Mouse (Mus musculus) embryo, embryonic 9.5 days (tissue): ENCODE data around the gene Bckdhb.
"Not testable (repeated sequence)": the region's sequence is repeated elsewhere in the genome, so short reads cannot be mapped to it uniquely, and the experiment has no call there.

ENCODE experiments used
- DNase-seq: peaks from one replicate; pipeline ENCODE4 v3.0.0-alpha.2; 2017; ENCODE audit errors: extremely low spot score

The Bckdhb gene

DNA sequence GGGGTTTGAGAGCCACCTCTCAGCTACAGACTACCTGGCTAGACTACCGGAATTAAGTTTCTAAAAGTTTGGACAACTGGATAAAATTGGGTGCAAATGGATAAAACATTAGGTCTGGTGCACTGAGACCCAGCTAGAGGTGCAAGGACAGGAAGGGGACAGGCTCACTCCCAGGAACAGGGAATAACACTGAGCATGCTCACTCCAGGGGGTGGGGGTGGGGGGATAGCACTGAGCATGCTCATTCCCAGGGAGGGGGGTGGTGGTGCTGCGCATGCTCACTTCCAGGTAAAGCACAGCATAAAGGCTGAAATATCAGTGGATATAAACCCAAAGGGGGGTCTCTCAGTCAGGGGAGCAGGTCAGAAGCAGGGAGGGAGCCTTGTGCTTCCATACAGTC is 120.7 kb downstream of the Bckdhb start:
- no peak for DNase-seq

GRCm38 (mm10) chr9:84046334-84046733 is 121.4 kb downstream of the Bckdhb start:
- no peak for DNase-seq

DNA sequence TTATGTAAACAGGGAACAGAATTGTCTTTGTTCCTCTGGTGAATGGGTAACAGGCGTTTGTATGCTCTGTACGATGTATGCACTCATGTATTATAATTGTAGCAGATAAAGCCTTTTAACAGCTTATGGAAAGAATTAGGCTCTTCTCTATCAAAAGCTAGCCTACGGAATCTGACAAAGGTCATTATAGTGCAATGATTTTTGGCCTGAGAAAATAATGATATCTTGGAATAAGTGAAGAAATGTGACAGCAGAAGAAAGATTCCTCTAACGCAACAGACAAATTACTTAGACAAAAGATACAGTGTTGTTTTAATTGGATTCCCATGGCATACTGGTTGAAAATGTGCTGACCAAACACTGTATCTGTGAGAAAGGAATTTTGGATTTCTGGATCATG is 122.0 kb downstream of the Bckdhb start:
- DNase-seq, result no peak

- DNase-seq, result no peak
Observed at GRCm38 (mm10) chr9:84047436-84047835, 122.5 kb downstream of the Bckdhb start.

DNA sequence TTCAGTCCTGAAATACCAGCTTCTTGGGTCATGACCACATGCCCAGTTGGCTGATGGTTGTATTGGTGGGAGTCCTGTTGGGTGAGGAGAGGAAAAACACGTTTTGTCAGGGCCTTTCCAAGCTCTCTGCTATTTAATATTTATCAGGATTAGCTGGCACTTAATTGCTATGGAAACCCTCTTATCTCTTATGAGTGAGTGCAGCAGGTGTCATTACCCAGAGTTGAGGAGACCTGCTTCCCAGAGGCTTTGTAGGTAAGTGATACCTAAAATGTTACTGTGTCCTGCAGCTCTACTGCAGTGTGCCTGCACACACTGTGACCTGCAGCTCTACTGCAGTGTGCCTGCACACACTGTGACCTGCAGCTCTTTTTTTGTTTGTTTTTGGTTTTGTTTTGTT is 124.2 kb downstream of the Bckdhb start:
- DNase-seq, result no peak

GRCm38 (mm10) chr9:84050867-84051635 is 126.1 kb downstream of the Bckdhb start:
- no peak for DNase-seq

GRCm38 (mm10) chr9:84055125-84055807 is 130.3 kb downstream of the Bckdhb start:
- DNase-seq, result no peak

- DNase-seq, result not testable (repeated sequence)
Observed at GRCm38 (mm10) chr9:84060781-84061180, 135.8 kb downstream of the Bckdhb start.

DNA sequence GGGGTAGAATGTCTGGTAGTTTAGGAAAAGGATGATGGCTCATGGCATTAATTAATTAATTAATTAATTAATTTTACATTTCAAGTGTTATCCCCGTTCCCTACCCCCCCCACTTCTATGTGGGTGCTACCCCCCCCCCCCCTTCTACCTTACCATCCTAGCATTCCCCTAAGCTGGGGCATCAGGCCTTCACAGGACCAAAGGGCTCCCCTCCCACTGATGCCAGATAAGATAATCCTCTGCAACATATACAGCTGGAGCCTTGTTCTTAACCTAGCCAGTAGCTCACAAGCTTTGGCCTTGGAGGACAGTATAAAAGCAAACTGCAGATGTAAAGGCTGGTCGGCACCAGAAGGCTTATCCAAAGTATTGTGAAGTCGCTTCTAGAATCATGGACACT is 138.7 kb downstream of the Bckdhb start:
- no peak for DNase-seq

DNA sequence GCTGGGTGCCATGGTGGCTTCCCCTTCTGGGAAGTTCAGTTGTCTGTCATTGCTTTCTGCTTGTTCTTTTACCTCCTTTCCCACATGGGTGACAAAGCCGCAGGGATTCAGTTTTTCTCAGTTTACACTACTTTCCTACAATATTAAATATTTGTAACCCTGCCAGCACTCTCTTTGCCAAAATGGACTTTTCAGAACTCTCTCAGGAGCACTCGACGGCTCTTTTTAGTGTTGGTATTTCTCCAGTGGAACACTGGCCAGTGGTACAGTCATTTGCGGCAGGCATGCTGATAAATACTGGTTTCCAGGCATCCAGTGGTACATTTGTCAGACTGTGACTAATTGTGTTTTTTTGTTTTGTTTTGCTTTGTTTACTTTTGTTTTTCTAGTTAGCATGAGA is 139.2 kb downstream of the Bckdhb start:
- no peak for DNase-seq

GRCm38 (mm10) chr9:84070247-84070646 is 145.3 kb downstream of the Bckdhb start:
- no peak for DNase-seq

- no peak for DNase-seq
Observed at GRCm38 (mm10) chr9:84070740-84071139, 145.8 kb downstream of the Bckdhb start.

- DNase-seq, result no peak
Observed at GRCm38 (mm10) chr9:84072534-84072933, 147.6 kb downstream of the Bckdhb start.

- no peak for DNase-seq
Observed at GRCm38 (mm10) chr9:84073237-84073636, 148.3 kb downstream of the Bckdhb start.

GRCm38 (mm10) chr9:84083551-84083950 is 158.6 kb downstream of the Bckdhb start:
- no peak for DNase-seq

DNA sequence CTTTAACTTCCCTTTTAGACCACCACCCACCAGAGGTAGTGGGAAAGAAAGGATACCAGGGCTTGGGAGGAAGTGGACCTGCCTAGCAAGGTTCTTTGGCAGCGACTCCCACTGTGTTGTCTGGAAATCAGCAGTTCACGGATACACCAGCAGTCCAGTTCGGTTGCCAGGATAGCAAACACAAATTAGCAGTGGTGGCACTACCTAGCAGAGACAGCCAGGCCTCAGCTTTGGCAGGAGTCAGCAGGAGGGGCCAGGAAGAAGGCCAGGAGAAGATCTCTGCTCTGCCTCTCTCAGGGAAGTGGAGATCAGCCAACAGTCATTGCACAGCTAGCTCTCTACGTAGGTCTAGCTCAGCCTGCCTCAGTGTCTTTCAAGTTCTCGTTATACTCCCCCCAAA is 159.7 kb downstream of the Bckdhb start:
- DNase-seq, result no peak

DNA sequence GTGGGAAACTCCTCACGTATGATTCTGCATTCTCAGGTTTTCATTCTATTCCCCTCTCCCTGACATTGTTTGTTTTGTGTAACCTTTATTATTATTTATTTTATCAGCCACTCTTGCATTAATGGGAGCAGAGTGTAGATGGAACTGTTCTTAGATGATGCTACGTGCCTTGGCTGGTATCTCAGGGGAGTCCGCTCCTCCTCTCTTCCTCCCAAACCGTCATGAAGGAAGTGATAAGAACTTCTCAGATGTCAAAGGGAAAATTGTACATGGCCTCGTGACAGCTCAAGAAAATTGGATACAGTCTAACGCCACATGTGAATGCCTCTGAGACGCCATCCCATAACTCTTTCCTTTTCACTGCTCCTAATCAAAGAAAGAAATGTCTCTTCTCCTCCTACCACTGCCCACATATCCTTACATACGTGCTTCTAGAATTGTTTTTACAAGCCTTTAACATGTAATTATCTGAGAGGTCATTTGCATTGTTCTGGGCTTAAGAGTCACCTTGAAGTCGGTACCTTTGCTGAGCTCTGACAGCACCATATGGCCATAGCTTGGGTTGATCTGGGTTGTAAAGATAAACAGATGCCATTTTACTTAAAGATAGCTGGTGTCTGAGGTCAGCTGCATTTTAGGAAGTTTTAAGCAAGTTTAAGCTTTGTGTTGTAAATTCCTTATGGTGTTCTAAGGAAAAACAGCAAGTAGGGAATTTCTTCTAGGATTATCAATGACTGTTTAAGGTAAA is 165.5 kb downstream of the Bckdhb start:
- DNase-seq, result no peak

DNA sequence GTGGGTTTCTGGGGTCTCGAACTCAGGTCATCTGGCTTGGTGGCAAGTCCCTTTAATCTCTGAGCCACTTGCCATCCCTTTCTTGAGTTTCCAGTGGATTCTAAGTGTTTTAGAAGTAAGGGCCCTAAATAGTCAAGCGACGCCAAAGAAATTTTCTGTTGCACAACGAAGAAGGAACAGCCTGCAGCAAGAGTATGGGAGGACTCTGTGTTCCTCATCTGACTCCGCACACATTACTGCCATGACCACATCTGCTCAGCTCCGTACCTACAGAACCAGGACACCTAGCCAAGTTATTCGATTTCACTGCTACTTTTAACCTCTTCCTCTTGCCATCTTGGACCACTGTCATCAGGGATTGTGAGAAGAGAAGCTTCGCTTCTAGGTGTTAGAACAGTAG is 168.0 kb downstream of the Bckdhb start:
- DNase-seq, result no peak

GRCm38 (mm10) chr9:84094111-84094510 is 169.2 kb downstream of the Bckdhb start:
- DNase-seq, result no peak

DNA sequence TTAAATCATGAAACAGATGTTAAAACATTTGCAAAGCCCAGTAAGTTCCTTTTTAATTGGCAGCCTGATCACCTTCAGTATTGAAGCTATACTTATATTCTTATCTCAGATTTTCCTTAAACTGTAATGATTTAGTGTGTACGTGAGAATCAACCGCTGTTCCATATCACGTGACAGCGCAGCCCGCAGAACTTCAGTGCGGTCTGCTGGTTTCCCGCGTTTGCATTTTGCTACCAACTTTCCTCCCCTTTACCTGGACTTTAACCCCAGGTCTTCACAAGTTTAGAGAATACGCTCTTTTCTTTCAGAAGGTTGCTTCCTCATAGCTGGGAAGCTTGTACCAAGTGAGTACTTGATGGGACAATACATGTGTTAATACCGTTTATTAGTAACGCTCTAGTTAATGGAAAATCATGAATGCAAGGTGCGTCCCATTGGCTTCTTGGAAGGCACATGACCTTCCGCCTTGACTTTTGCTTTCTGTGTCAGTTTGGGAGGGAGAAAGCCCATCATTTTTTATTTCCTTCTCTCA is 171.6 kb downstream of the Bckdhb start:
- DNase-seq, result no peak

DNA sequence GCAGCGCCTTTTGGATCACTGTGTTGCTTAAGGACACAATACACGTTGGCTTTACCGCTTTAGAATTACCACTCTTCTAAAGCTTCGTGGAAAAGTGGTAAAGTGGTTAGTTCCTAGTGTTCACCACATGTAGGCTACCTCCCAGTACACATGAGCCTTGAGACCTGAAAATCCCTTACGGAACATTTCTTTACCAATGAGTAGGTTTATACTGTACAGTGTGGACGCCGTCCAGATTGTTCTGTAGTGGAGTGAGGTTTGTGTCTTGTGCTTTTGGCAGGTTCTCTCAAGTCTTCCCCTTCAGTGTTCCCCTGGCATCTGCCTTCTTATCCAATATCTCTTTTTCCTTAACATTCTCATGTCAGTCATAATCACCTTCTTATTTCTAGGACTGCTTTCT is 178.4 kb downstream of the Bckdhb start:
- DNase-seq, result no peak

- no peak for DNase-seq
Observed at GRCm38 (mm10) chr9:84106438-84106837, 181.5 kb downstream of the Bckdhb start.
